Mouse (Mus musculus) heart, embryonic 12.5 days (tissue): ENCODE data around the gene Ddx41. TPM values are rescaled to one million over a fixed set of nuclear protein-coding genes. Genes with fewer than 3 reads are reported as not detected.
"Not testable (repeated sequence)": the region's sequence is repeated elsewhere in the genome, so short reads cannot be mapped to it uniquely, and the experiment has no call there.

Source experiments
- ATAC-seq: fragments of 200-750 bp; cut with Nextera tagmentation; 2 replicates; pipeline ENCODE4 v1.8.0; 2017; ENCODE audit warnings: moderate TSS enrichment, moderate library complexity; ENCODE audit not compliant: insufficient number of reproducible peaks, low FRiP score
- H3K27ac ChIP-seq: fragments of 300-500 bp; sonication (generic); 2 replicates; pipeline ENCODE4 v1.5.1; 2016; ENCODE audit warnings: mild to moderate bottlenecking, moderate library complexity; ENCODE audit not compliant: poor library complexity, severe bottlenecking
- H3K27me3 ChIP-seq: fragments of 300-500 bp; sonication (generic); replicated peaks from 2 replicates; pipeline ENCODE4 v1.6.1; 2016; ENCODE audit warnings: mild to moderate bottlenecking, moderate library complexity
- H3K36me3 ChIP-seq: fragments of 300-500 bp; sonication (generic); 2 replicates; pipeline ENCODE4 v1.6.1; 2016; ENCODE audit warnings: mild to moderate bottlenecking, moderate library complexity
- H3K4me1 ChIP-seq: fragments of 300-500 bp; sonication (generic); replicated peaks from 2 replicates; pipeline ENCODE4 v1.6.1; 2016; ENCODE audit warnings: mild to moderate bottlenecking
- H3K4me2 ChIP-seq: fragments of 300-500 bp; sonication (generic); 2 replicates; pipeline ENCODE4 v1.6.1; 2016; ENCODE audit warnings: mild to moderate bottlenecking, moderate library complexity
- H3K4me3 ChIP-seq: fragments of 300-500 bp; sonication (generic); 2 replicates; pipeline ENCODE4 v1.5.1; 2016; ENCODE audit warnings: mild to moderate bottlenecking
- H3K9ac ChIP-seq: fragments of 300-500 bp; sonication (generic); 2 replicates; pipeline ENCODE4 v1.6.1; 2016; ENCODE audit warnings: mild to moderate bottlenecking, moderate library complexity
- H3K9me3 ChIP-seq: fragments of 300-500 bp; sonication (generic); replicated peaks from 2 replicates; pipeline ENCODE4 v1.6.1; 2016; ENCODE audit warnings: mild to moderate bottlenecking, moderate library complexity
- WGBS: fragments of 180-500 bp; shearing (Covaris S2); methylation state at CpG from one replicate; pipeline ENCODE4 v1.1.7; 2016; 5-methylcytosine and 5-hydroxymethylcytosine counted together
- polyA plus RNA-seq: library from polyadenylated mRNA; unstranded; fragments of >200 nt; fragmentation: Nextera tagmentation; extraction: Ambion mirVana; gene quantifications from 2 replicates; pipeline ENCODE4 v1.2.1, GENCODE M21; 2016

Gene Ddx41
- polyA plus RNA-seq, 1 experiment from 2014 or later: 30.8 TPM

DNA sequence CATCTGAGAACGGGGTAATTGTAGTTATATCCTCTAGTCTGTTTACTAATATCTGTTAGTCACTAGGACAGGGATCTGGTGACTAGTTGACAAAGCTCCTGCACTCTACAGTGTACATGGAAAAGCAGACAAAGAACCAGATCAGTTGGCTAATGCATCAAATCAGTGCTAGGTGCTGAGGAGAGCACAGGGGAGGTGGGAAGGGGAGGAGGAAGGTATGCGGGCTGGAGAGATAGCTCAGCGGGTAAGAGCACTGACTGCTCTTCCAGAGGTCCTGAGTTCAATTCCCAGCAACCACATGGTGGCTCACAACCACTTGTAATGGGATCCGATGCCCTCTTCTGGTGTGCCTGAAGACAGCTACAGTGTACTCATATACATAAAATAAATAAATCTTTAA is 32.1 kb upstream of the Ddx41 start:
- Histone ChIP-seq H3K36me3 (peaks cover 21% of the 10 kb centered on the region), H3K4me1 (peaks cover 22% of the 10 kb centered on the region)
- H3K9me3 ChIP-seq, H3K9ac ChIP-seq, ATAC-seq, H3K4me3 ChIP-seq, H3K27ac ChIP-seq, H3K4me2 ChIP-seq, H3K27me3 ChIP-seq: not testable (repeated sequence)
- WGBS: 88% methylated on average over 4 of the region's 4 CpGs

DNA sequence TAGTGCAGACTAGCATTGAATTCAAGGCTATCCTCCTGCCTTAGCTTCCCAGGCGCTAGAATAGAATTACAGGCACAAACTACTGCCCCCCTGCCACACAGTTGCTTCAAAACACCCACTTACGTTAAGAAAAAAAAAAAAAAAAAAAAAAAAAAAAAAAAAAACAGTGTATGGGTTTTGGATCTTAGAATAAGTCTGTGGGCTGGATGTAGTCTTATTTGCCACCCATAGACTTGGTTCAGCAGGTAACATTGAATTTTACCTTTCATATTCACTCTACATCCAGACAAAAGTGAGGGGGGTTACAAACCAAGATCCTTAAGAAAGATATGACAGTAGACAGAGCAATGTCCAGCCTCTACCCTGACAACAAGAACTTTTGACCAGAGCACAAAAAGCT is 31.5 kb upstream of the Ddx41 start:
- Histone ChIP-seq H3K9ac (no peak overlapping the region), H3K4me3 (no peak overlapping the region), H3K36me3 (peaks cover 25% of the 10 kb centered on the region), H3K27ac (no peak overlapping the region), H3K4me2 (no peak overlapping the region), H3K27me3 (no peaks in the 10 kb centered on the region), H3K9me3 (no peaks in the 10 kb centered on the region), H3K4me1 (peaks cover 22% of the 10 kb centered on the region)
- no peak for ATAC-seq
- 85% methylated on average over 2 of the region's 2 CpGs for WGBS

DNA sequence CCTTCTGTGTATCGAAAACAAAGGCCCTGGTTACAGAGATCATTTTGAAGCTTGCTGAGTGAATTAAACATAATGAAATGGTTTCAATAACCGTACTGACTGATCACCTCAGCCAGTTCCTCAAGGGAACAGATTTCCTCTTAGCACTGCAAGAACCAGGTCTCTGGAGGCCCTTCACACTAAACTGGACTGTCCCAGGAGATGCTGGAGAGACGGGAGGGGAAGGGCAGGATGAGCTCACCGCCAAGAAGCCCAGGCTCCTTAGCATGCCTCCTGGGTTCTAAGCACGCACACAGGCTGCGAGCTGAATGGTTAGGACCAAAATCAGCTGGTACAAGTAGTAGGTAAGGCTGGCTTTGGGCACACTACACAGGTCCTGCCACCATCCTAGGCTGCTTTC is 30.5 kb upstream of the Ddx41 start:
- no peak overlapping the region for H3K4me2 ChIP-seq
- H3K9ac ChIP-seq: no peak overlapping the region
- no peak overlapping the region for H3K27ac ChIP-seq
- peaks cover 25% of the 10 kb centered on the region for H3K36me3 ChIP-seq
- H3K27me3 ChIP-seq: no peaks in the 10 kb centered on the region
- ATAC-seq: no peak
- 87% methylated on average over 6 of the region's 6 CpGs for WGBS
- H3K4me1 ChIP-seq: peaks cover 17% of the 10 kb centered on the region
- no peak overlapping the region for H3K4me3 ChIP-seq
- no peaks in the 10 kb centered on the region for H3K9me3 ChIP-seq

DNA sequence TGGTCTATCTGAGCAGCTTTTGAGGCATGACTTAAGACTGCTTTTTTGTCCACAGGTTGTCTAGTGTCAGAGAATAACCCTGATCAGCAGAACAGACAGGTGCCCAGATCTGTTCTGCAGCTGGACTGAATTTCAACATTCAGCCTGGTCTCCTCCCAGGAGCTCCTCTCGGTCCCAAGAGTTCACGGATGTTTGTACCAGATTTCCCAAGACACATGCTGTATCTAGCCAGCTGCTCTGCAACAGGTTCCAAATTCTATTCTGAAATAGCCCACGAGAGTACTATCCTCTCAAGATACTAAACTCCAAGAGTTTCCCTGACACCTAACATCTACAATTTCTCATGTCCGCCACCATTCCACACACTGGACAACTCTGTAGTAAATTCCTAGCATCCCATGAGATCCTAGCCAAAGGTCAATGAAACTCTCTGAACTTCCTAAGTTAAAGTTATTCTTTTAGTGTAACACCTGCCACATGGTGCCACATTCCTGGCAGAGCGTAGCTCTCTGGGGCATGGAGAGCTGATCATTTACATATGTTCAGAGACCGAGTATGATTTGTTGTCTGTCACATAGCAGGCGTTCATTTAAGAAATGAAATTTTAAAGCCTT is 26.9 kb upstream of the Ddx41 start:
- ATAC-seq: no peak
- WGBS: 87% methylated on average over 7 of the region's 7 CpGs
- H3K4me2 ChIP-seq: no peak overlapping the region
- H3K4me1 ChIP-seq: 0 out of 2 replicates have a peak, but pooled peaks cover 5% of the 10 kb centered on the region
- H3K27ac ChIP-seq: no peak overlapping the region
- no peaks in the 10 kb centered on the region for H3K27me3 ChIP-seq
- no peaks in the 10 kb centered on the region for H3K9me3 ChIP-seq
- H3K9ac ChIP-seq: no peak overlapping the region
- no peak overlapping the region for H3K4me3 ChIP-seq
- peaks cover 23% of the 10 kb centered on the region for H3K36me3 ChIP-seq

DNA sequence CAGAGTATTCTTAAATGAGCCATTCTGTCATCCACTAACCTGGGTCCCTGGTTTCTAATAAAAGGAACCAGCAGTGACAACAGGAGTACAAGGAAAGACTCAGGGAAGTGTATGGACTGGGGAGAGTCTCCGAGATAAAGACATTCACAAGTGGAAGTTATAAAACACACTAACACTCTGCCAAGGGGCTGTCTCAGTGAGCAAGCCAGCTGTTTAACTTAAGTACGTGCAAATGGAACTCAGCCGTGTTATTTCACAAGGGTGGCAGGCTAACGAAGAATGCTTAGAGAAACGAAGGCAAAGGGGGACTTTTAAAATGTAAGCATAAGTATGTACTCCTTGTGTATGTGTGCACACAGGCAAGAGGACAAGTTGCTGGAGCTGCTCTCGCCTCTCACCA is 21.0 kb upstream of the Ddx41 start:
- no peaks in the 10 kb centered on the region for H3K4me1 ChIP-seq
- H3K4me2 ChIP-seq: no peak overlapping the region
- H3K9me3 ChIP-seq: no peaks in the 10 kb centered on the region
- no peak overlapping the region for H3K4me3 ChIP-seq
- no peak overlapping the region for H3K27ac ChIP-seq
- ATAC-seq: no peak
- WGBS: 84% methylated on average over 6 of the region's 6 CpGs
- H3K27me3 ChIP-seq: no peaks in the 10 kb centered on the region
- peaks cover 33% of the 10 kb centered on the region for H3K36me3 ChIP-seq
- no peak overlapping the region for H3K9ac ChIP-seq

DNA sequence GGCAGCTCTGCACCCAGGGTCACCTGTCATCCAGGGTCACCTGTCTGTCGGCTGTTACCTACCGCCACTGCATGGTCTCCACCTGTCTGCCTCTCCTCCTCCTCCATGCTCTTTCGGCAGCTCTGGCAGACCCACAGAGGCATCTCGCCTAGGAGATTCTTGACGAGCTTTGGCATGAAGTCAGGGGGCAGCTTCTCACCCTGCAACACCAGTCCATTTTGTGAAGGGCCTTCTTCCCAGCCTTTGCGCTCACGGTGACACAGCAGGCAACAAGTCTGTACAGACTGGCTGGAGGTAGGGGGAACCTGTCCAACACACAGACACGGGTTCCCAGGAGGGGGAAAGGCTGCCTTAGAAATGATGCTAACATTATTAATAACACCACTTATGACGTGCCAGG is 19.5 kb upstream of the Ddx41 start:
- peaks cover 44% of the 10 kb centered on the region for H3K36me3 ChIP-seq
- H3K4me2 ChIP-seq: no peak overlapping the region
- H3K4me1 ChIP-seq: no peaks in the 10 kb centered on the region
- no peak overlapping the region for H3K27ac ChIP-seq
- 90% methylated on average over 9 of the region's 9 CpGs for WGBS
- ATAC-seq: no peak
- H3K9ac ChIP-seq: no peak overlapping the region
- no peaks in the 10 kb centered on the region for H3K9me3 ChIP-seq
- H3K27me3 ChIP-seq: no peaks in the 10 kb centered on the region
- H3K4me3 ChIP-seq: no peak overlapping the region

DNA sequence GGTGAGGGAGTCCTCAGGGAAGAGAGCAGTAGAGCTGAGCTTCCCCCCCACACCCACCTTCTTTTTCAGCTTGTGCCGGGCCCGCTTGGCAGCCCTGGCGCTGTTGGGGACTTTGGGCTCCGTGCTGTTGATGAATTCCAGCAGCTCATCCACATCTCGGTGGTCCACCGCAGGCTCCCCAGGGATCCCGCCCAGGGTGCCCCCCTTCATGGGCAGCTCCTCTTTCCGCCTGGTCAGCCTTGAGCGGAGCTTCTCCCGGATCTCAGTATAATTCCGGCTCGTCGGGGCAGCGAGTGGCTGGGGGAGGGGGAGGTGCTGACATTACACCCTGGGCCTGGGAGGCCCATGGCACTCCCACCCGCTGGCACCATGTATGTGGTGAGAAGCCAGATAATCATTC is 12.6 kb upstream of the Ddx41 start:
- Histone ChIP-seq H3K36me3 (peaks cover 93% of the 10 kb centered on the region), H3K27me3 (no peaks in the 10 kb centered on the region), H3K4me2 (no peak overlapping the region), H3K9ac (no peak overlapping the region), H3K27ac (no peak overlapping the region), H3K9me3 (no peaks in the 10 kb centered on the region), H3K4me1 (no peaks in the 10 kb centered on the region), H3K4me3 (no peak overlapping the region)
- ATAC-seq: no peak
- 81% methylated on average over 15 of the region's 15 CpGs for WGBS

DNA sequence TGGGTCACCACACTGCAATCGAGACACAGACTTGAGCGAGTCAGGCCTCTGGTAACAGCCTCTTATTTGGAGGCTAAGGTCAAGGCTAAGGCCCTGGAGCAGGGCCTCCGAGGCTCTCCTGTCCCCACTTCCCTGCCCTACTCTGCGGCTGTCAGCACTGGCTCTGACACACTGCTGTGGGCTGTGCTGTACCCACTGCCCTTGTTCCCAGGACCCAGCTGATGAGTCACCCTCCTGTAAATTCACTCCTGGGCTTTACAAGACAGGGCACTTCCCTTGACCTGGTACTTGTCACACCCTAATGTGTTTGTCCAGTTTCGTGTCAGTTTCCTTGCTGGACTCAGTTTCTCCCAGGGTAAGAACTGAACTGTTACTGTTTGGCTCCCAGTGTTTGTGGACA is 12.0 kb upstream of the Ddx41 start:
- no peaks in the 10 kb centered on the region for H3K27me3 ChIP-seq
- no peak for ATAC-seq
- no peak overlapping the region for H3K4me2 ChIP-seq
- H3K27ac ChIP-seq: no peak overlapping the region
- no peak overlapping the region for H3K4me3 ChIP-seq
- H3K4me1 ChIP-seq: no peaks in the 10 kb centered on the region
- no peak overlapping the region for H3K9ac ChIP-seq
- peaks cover 94% of the 10 kb centered on the region for H3K36me3 ChIP-seq
- WGBS: 83% methylated on average over 5 of the region's 5 CpGs
- H3K9me3 ChIP-seq: no peaks in the 10 kb centered on the region

DNA sequence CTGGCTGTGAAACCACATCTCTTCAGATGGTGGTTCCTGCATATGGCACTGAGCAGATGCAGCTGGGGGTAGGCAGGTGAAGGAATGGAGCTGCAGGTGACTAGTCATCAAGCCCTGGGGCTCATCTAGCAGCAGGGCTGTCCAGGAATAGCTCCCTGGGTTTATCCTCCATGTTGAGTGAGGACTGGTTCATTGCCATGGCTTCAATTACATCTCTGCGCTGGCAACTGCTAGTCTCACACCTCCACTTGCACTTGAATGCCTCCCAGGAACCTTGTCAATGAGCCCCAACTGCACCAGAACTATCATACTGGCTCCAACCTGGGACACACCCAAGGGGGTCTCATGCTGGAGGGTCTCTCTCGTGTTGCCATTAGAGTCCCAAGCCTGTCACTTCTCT is 11.5 kb upstream of the Ddx41 start:
- H3K4me3 ChIP-seq: no peak overlapping the region

DNA sequence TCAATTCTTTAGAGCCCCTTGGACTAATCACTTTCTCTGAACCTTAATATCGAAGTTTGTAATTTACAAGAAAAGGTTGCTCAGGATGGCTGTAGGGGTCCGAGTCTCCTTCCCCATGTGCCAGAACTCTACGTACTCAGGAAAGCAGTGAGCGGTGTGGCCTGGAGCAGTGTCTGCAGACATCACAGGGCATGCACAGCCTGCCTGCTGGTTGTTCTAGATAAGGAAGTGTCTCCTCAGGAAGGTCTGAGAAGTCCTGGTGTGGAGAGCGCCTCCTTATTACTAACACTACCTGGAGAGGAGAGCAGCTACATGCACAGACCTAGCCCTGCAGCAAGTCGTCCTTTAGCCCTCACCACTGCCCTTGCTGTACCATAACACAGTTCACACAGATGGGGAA is 8.3 kb upstream of the Ddx41 start:
- H3K4me1 ChIP-seq: no peaks in the 10 kb centered on the region
- no peak overlapping the region for H3K4me3 ChIP-seq
- H3K27ac ChIP-seq: no peak overlapping the region
- H3K27me3 ChIP-seq: no peaks in the 10 kb centered on the region
- no peaks in the 10 kb centered on the region for H3K9me3 ChIP-seq
- H3K9ac ChIP-seq: no peak overlapping the region
- no peak overlapping the region for H3K4me2 ChIP-seq
- peaks cover 100% of the 10 kb centered on the region for H3K36me3 ChIP-seq
- ATAC-seq: no peak
- 78% methylated on average over 6 of the region's 6 CpGs for WGBS

More for the DNA sequence above, 11.5 kb upstream of the Ddx41 start:
- Histone ChIP-seq H3K36me3 (peaks cover 95% of the 10 kb centered on the region), H3K9ac (no peak overlapping the region), H3K27me3 (no peaks in the 10 kb centered on the region), H3K4me1 (no peaks in the 10 kb centered on the region), H3K9me3 (no peaks in the 10 kb centered on the region), H3K27ac (no peak overlapping the region), H3K4me2 (no peak overlapping the region)
- no peak for ATAC-seq
- 92% methylated on average over 2 of the region's 2 CpGs for WGBS

DNA sequence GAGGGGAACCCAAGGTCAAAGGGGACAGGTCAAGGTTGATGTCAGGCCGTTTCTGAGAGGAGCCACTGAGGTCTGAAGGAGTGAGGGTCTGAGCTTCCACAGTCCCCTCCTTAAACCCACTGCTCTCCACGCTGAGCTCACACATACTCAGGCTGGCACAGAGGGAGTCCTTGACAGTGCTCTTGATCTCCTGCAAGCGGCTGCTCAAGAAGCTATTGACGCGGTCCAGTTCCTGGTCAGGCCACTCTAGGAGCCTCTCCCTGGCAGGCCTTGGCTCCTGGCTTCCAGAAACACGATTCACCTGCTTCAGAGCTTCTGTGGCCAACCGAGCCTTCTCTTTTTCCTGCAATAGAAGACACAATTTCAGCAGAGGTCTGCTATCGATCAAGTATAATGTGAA is 7.0 kb upstream of the Ddx41 start:
- Histone ChIP-seq H3K36me3 (peaks cover 100% of the 10 kb centered on the region), H3K9me3 (no peaks in the 10 kb centered on the region), H3K27ac (no peak overlapping the region), H3K27me3 (no peaks in the 10 kb centered on the region), H3K4me3 (no peak overlapping the region), H3K4me1 (no peaks in the 10 kb centered on the region), H3K9ac (no peak overlapping the region), H3K4me2 (no peak overlapping the region)
- ATAC-seq: no peak
- WGBS: 84% methylated on average over 8 of the region's 8 CpGs

DNA sequence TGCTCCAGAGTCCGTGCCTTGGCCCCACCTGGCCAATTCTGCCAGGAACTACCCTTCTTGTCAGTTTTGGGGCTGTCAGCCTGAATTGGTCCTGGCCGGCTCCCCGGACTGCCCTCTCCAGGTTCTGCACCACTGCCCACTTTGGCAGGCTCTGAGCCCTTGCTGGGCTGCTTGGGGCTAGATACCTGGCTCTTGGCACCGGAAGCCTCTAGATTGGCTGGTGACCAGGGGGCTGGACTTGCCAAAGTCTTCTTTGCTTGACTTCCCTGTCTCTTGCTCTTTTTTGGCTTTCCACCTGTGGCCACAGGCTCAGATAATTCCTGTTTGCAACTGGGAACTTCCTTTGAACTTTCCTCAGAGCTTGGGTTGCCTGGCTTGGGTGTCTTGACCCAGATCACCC is 6.4 kb upstream of the Ddx41 start:
- ATAC-seq: no peak
- Histone ChIP-seq H3K27ac (no peak overlapping the region), H3K9ac (no peak overlapping the region), H3K4me2 (no peak overlapping the region), H3K4me3 (no peak overlapping the region), H3K27me3 (no peaks in the 10 kb centered on the region), H3K4me1 (no peaks in the 10 kb centered on the region), H3K36me3 (peaks cover 99% of the 10 kb centered on the region), H3K9me3 (no peaks in the 10 kb centered on the region)
- WGBS: 94% methylated on average over 4 of the region's 4 CpGs
